Mouse (Mus musculus) liver, embryonic 11.5 days (tissue): ENCODE measurements around the gene Parn. TPM values are rescaled to one million over a fixed set of nuclear protein-coding genes. Genes with fewer than 3 reads are reported as not detected.

ENCODE experiments used
- ATAC-seq: fragments of 200-750 bp; cut with Nextera tagmentation; replicated peaks from 2 replicates; pipeline ENCODE4 v1.8.0; 2017; ENCODE audit warnings: moderate number of reproducible peaks, mild to moderate bottlenecking, moderate TSS enrichment, moderate library complexity; ENCODE audit not compliant: low FRiP score
- DNase-seq: peaks from one replicate; pipeline ENCODE4 v3.0.0-alpha.2; 2017; ENCODE audit warnings: low spot score
- H3K27ac ChIP-seq: fragments of 300-500 bp; sonication (generic); 2 replicates; pipeline ENCODE4 v1.5.1; 2014; ENCODE audit warnings: mild to moderate bottlenecking, low read depth, low read length, control low read depth
- H3K27me3 ChIP-seq: fragments of 300-500 bp; sonication (generic); replicated peaks from 2 replicates; pipeline ENCODE4 v1.6.1; 2014; ENCODE audit warnings: low read length, mixed read lengths; ENCODE audit not compliant: control insufficient read depth, insufficient read depth
- H3K36me3 ChIP-seq: fragments of 300-500 bp; sonication (generic); 2 replicates; pipeline ENCODE4 v1.6.1; 2014; ENCODE audit warnings: mild to moderate bottlenecking, low read length, moderate library complexity, mixed read lengths; ENCODE audit not compliant: control insufficient read depth, insufficient read depth
- H3K4me1 ChIP-seq: fragments of 300-500 bp; sonication (generic); replicated peaks from 2 replicates; pipeline ENCODE4 v1.6.1; 2014; ENCODE audit warnings: low read length, mixed read lengths; ENCODE audit not compliant: control insufficient read depth, insufficient read depth
- H3K4me2 ChIP-seq: fragments of 300-500 bp; sonication (generic); 2 replicates; pipeline ENCODE4 v1.6.1; 2014; ENCODE audit warnings: mild to moderate bottlenecking, control low read depth, moderate library complexity
- H3K4me3 ChIP-seq: fragments of 300-500 bp; sonication (generic); 2 replicates; pipeline ENCODE4 v1.5.1; 2014; ENCODE audit warnings: low read depth, low read length, control low read depth
- H3K9ac ChIP-seq: fragments of 300-500 bp; sonication (generic); 2 replicates; pipeline ENCODE4 v1.6.1; 2014; ENCODE audit warnings: low read depth, low read length, control low read depth
- H3K9me3 ChIP-seq: fragments of 300-500 bp; sonication (generic); 2 replicates; pipeline ENCODE4 v1.6.1; 2016; ENCODE audit warnings: low read length, inconsistent platforms, mixed read lengths; ENCODE audit not compliant: control insufficient read depth
- WGBS: fragments of 180-500 bp; shearing (Covaris S2); extraction: QIAGEN DNeasy Blood & Tissue Kit; methylation state at CpG from one replicate; pipeline ENCODE4 v1.1.7; 2014; 5-methylcytosine and 5-hydroxymethylcytosine counted together
- polyA plus RNA-seq: library from polyadenylated mRNA; unstranded; fragments of >200 nt; fragmentation: Nextera tagmentation; extraction: Ambion mirVana; gene quantifications from 2 replicates; pipeline ENCODE4 v1.2.1, GENCODE M21; 2014

The Parn gene
- polyA plus RNA-seq, 1 experiment from 2014 or later, result 43.9 TPM

DNA sequence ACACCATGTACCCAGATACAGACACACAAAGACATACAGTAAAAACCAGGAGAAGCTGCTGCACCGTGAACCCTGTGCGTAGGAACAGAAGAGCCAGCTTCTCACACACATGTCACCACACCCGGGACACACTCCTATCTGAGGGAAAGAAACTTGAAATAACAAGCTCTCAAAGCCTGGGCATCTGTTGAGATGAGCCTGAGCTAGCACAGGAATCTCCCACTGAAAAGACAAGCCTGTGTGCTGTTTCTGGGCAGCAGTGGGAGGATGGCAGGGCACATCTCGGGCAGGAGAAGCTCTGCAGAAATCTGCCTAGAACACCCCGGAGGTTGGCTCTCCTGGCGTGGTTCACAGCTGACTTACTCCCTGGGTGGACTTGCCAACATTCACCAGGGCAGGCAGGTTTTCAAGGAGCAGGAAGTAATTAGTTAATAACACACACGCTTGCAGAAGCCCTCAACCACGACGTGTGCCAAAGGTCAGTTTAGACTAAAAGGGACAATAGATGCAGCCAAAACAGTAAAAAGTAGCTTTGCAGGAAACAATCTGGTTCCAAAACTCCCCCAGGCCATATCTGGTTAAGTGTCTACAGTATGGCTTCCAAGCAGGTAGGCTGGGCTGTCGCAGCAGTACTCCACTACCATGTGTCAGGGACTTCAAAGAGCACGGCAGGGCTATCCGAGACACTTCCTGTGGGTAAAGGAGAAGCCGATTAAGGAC, 129.6 kb downstream of the Parn start:
- Histone ChIP-seq H3K9ac (no peak overlapping the region), H3K9me3 (no peaks in the 10 kb centered on the region), H3K4me3 (no peak overlapping the region), H3K4me1 (no peaks in the 10 kb centered on the region), H3K4me2 (no peak overlapping the region), H3K27me3 (no peaks in the 10 kb centered on the region), H3K36me3 (no peaks in the 10 kb centered on the region), H3K27ac (no peak overlapping the region)
- WGBS, result 73% methylated on average over 13 of the region's 13 CpGs
- ATAC-seq (no peak), DNase-seq (no peak)

DNA sequence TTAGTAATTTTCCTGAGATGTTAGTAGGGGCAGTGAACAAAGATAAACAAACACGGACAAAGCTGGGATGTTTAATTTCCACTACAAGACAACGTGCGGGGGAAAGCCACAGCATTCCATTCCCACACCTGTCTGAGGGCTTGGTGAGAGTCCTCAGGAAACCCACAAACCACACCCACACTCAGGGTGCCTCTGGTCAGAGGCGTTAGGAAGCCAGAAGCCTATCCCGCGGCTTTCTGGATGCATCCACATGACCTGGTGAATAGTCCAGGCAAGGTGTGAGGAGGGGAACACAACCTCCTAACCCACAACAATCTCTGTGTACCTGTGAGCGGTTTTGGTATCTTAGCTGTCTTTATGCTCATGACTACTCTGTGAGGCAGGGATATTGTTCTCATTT, 131.6 kb downstream of the Parn start:
- no peak overlapping the region for H3K9ac ChIP-seq
- DNase-seq, result no peak
- H3K36me3 ChIP-seq, result no peaks in the 10 kb centered on the region
- no peak overlapping the region for H3K4me2 ChIP-seq
- H3K4me3 ChIP-seq, result no peak overlapping the region
- no peaks in the 10 kb centered on the region for H3K27me3 ChIP-seq
- no peaks in the 10 kb centered on the region for H3K9me3 ChIP-seq
- H3K4me1 ChIP-seq, result no peaks in the 10 kb centered on the region
- 76% methylated on average over 7 of the region's 7 CpGs for WGBS
- ATAC-seq, result no peak
- H3K27ac ChIP-seq, result no peak overlapping the region

DNA sequence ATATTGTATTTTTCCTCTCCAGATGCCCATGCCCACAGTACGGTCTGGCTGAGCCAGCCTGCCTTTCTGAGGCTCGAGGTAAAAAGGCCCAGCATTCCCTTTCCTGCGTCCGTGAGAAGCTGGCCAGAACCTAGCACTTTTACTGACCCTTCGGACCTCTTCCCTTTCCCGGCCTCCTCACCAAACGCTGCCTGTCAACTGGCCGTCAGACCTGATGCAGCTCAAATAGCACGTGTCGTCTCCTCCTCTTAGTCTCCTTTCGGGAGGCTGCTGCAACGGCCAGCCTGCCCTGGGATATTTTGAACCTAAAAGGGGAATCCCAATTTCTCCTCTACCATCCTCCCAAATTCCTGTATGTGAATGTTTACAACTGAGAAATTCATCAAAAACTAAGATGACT, 132.1 kb downstream of the Parn start:
- no peak for ATAC-seq
- WGBS, result 76% methylated on average over 12 of the region's 12 CpGs
- Histone ChIP-seq H3K27ac (no peak overlapping the region), H3K4me2 (no peak overlapping the region), H3K4me1 (no peaks in the 10 kb centered on the region), H3K36me3 (no peaks in the 10 kb centered on the region), H3K27me3 (no peaks in the 10 kb centered on the region), H3K9me3 (no peaks in the 10 kb centered on the region), H3K4me3 (no peak overlapping the region), H3K9ac (no peak overlapping the region)
- no peak for DNase-seq

DNA sequence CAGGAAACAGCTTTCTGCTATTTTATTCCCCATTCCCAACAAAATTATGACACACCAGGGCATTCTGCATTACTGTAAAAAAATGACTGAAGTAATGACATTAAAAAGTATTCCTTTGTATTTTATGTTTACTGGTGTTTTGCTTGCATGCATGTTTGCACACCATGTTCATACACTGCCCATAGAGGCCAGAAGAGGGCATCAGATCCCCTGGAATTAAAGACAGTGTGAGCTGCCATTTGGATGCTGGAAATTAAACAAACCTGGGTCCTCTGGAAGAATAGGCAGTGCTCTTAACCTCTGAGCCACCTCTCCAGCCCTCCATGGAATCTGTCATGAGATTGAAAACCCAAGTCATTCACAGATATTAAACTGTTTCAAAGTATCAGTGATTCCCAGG, 135.1 kb downstream of the Parn start:
- Histone ChIP-seq H3K9me3 (no peaks in the 10 kb centered on the region), H3K9ac (no peak overlapping the region), H3K4me3 (no peak overlapping the region), H3K27ac (no peak overlapping the region), H3K27me3 (no peaks in the 10 kb centered on the region), H3K36me3 (no peaks in the 10 kb centered on the region), H3K4me1 (no peaks in the 10 kb centered on the region), H3K4me2 (no peak overlapping the region)
- ATAC-seq (no peak), DNase-seq (no peak)

GRCm38 (mm10) chr16:13531279-13531678, 136.7 kb downstream of the Parn start:
- no peak overlapping the region for H3K9ac ChIP-seq
- no peak overlapping the region for H3K27ac ChIP-seq
- H3K27me3 ChIP-seq, result no peaks in the 10 kb centered on the region
- H3K4me1 ChIP-seq, result no peaks in the 10 kb centered on the region
- H3K4me3 ChIP-seq, result no peak overlapping the region
- 79% methylated on average over 5 of the region's 5 CpGs for WGBS
- no peak for ATAC-seq
- no peaks in the 10 kb centered on the region for H3K36me3 ChIP-seq
- no peaks in the 10 kb centered on the region for H3K9me3 ChIP-seq
- H3K4me2 ChIP-seq, result no peak overlapping the region
- no peak for DNase-seq

DNA sequence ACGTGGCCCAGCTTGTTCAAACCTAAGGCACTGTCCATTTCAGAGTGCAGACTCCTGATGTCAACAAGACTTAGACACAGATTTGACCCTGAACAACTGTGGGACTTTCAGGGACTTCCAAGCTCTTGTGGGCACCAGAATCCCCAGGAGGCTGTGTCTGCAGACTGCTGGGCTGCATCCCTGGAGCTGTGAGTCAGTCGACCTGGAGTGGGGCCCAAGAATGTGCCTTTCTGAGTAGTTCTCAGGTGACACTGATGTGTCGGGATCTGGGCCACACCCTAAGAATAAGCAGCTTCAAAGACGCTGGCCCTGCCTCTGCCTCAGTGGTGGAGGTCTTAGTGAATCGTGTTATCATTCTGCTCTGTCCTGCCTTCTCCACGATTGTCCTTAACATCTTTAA, 146.6 kb downstream of the Parn start:
- Histone ChIP-seq H3K36me3 (no peaks in the 10 kb centered on the region), H3K4me1 (no peaks in the 10 kb centered on the region), H3K27me3 (no peaks in the 10 kb centered on the region), H3K27ac (no peak overlapping the region), H3K4me3 (no peak overlapping the region), H3K4me2 (no peak overlapping the region), H3K9me3 (no peaks in the 10 kb centered on the region), H3K9ac (no peak overlapping the region)
- ATAC-seq (no peak), DNase-seq (no peak)
- WGBS, result 61% methylated on average over 6 of the region's 6 CpGs

DNA sequence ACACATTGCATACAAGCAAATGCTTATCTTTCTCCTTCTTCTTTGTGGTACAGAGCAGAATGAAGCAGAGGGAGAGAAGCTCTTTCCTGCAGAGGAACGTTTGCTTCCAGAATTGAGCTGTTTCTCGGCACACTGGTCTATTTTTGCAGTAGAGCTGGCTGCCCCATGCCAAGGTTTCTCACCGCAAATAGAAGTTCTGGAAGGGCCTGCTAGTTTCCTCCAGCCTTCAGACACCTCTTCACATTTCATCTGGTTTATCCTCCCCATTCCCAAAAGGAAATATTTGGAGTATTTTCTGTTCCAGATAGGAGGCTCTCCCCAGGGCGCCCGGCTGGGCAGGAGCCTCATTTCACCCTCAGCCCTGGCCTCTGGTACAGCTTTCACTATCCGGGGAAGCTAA, 147.7 kb downstream of the Parn start:
- Histone ChIP-seq H3K4me2 (no peak overlapping the region), H3K9ac (no peak overlapping the region), H3K27ac (no peak overlapping the region), H3K4me3 (no peak overlapping the region), H3K9me3 (no peaks in the 10 kb centered on the region), H3K27me3 (no peaks in the 10 kb centered on the region), H3K4me1 (no peaks in the 10 kb centered on the region), H3K36me3 (no peaks in the 10 kb centered on the region)
- no peak for ATAC-seq
- 83% methylated on average over 6 of the region's 6 CpGs for WGBS
- DNase-seq, result no peak

DNA sequence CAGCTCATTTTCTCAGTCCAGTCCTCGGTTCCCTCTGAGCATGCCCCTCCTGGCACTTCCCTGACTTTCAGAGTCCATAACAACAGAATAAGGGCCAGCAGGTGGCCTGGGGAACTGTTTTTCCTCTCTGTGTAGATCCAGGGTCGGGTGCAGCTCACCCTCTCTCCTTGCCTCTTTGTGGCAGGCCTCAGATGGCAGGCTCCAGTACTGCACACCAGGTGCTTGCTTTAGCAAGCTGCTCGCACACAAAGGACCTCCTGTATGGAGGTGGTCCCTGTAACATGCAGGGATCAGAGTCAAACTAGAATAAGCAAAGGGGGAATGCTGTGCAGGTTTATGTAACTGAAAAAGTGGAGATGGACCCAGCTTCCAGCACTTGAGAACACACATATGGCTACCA, 151.8 kb downstream of the Parn start:
- Histone ChIP-seq H3K27ac (no peak overlapping the region), H3K9ac (no peak overlapping the region), H3K9me3 (no peaks in the 10 kb centered on the region), H3K36me3 (no peaks in the 10 kb centered on the region), H3K4me3 (no peak overlapping the region), H3K27me3 (no peaks in the 10 kb centered on the region), H3K4me2 (no peak overlapping the region), H3K4me1 (no peaks in the 10 kb centered on the region)
- no peak for DNase-seq
- 68% methylated on average over 3 of the region's 3 CpGs for WGBS
- no peak for ATAC-seq

GRCm38 (mm10) chr16:13515524-13515923, 152.4 kb downstream of the Parn start:
- Histone ChIP-seq H3K27me3 (no peaks in the 10 kb centered on the region), H3K4me3 (no peak overlapping the region), H3K36me3 (no peaks in the 10 kb centered on the region), H3K4me1 (no peaks in the 10 kb centered on the region), H3K9ac (no peak overlapping the region), H3K9me3 (no peaks in the 10 kb centered on the region), H3K27ac (no peak overlapping the region), H3K4me2 (no peak overlapping the region)
- WGBS, result 91% methylated on average over 7 of the region's 7 CpGs
- ATAC-seq (no peak), DNase-seq (no peak)
